Mouse (Mus musculus) adrenal gland, postnatal 36 days (tissue): Measurements from ENCODE around the gene Trmt44. TPM values are rescaled to one million over a fixed set of nuclear protein-coding genes. Genes with fewer than 3 reads are reported as not detected.

Experiments
- DNase-seq, 2 experiments: peaks; one replicate each; pipeline ENCODE4 v3.0.0; 2021; ENCODE audit warnings: mixed read lengths in 1 of 2
- total RNA-seq, 2 experiments: library from RNA; stranded (reverse); gene quantifications; 2 replicates each; pipeline ENCODE4 v1.2.3; 2021

Trmt44 gene
- total RNA-seq, 2 experiments from 2014 or later = 5.4 to 7.9 TPM

GRCm38 (mm10) chr5:35541059-35541790, 33.6 kb downstream of the Trmt44 start:
- no peak for DNase-seq

DNA sequence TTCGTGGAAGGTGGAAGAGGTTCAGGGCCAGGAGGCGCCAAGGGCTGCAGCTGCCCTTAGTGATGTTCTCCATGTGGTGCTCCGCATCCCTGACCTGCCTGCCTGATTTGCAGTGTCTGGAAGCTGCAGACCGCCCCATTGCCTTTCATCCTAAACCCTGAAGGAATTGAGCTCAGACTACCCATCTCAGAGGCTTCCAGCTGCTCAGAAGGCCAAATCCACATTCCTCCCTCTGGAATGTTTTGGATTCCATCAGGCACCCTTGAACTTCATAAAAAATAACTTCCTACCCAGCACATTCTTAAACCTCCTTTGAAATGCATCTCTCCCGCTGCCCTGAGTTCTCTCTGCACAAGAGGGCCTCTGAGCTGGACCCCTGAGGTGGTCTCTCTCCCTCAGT, 34.3 kb downstream of the Trmt44 start:
- peak in 1 of 2 experiments; percentile 19 for DNase-seq

DNA sequence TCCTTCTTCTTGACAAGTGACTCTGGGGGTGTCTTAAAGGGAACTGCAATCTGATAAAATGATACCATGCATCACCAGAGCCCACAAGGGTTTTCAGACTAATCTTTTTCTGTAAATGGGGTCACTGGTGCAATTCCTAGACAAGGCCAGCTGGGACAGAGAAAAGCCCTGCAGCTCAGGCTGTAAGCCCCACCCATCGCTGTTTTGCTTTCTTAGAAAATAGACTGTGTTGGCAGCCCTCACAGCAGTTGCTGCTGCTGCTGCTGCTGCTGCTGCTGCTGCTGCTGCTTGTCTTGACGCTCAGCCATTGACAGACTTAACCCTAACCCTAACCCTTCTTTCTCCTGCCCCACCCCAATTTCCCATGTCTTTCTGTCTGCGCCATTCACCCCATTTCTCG, 35.3 kb downstream of the Trmt44 start:
- DNase-seq = no peak

- no peak for DNase-seq
These were observed 36.8 kb downstream of the Trmt44 start for GRCm38 (mm10) chr5:35538022-35538421.

DNA sequence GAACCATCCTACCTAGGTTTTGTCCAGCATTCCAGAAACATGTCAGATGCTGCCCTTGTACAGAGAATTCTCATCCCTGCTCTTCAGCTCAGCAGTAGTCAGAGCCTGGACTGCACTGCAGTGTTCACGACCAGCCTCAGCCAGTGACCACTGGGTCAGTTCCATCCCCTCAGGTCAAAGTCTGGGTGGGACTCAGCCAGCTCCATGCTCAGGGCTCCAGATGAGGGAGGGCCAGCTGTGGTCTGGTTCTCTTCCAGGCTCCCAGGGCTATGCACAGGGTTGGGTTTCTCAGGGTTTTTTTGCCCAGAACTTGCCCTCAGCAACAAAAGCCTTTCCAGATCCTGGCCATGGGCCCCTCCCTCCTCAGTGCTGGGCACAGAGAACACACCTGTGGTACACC, 37.4 kb downstream of the Trmt44 start:
- DNase-seq = no peak

DNA sequence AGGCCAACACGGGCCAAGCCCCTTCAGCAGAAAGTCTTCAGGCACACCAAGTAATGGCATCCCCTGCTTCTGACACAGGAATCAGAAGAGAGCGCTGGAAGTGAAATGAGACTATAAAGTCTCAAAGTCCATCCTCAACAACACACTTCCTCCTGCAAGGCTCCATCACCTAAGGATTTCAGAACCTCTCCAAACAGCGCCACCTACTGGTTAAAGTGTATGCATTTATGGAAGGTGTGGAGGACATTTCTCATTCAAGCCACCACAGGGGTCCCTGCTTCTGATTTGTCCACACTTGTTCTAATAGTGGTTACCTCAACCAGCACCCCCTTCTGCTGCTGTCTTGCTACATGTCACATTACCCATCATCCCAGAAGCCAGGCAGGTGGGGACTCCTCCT, 38.6 kb downstream of the Trmt44 start:
- no peak for DNase-seq

- peak; percentile 57 to 66 for DNase-seq
These were observed 43.3 kb downstream of the Trmt44 start for GRCm38 (mm10) chr5:35531586-35531985.

DNA sequence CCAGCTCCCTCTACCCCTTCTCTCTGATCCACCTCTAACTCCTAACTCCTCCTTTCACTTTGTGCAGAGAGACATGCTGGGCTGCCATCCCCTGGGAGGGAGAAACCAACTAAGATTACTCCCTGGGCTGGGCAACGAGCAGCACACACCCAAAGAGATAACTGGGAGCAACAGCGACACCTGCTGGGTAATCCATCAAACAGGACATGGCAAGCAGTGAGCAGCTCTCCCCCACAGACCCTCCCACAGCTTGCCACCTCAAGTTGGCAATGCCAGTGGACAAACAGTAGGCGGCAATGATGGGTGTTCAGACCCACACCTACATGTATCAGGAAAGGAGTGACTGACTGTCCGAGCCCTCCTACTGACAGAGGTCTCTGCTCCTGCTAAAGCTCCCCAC, 44.4 kb downstream of the Trmt44 start:
- peak; percentile 46 to 56 for DNase-seq

- DNase-seq = peak in 1 of 2 experiments; percentile 34
These were observed 49.3 kb downstream of the Trmt44 start, which contains the start of gene Cpz for GRCm38 (mm10) chr5:35525469-35526123. Gene Cpz (minus strand): TSS chr5:35525698.

DNA sequence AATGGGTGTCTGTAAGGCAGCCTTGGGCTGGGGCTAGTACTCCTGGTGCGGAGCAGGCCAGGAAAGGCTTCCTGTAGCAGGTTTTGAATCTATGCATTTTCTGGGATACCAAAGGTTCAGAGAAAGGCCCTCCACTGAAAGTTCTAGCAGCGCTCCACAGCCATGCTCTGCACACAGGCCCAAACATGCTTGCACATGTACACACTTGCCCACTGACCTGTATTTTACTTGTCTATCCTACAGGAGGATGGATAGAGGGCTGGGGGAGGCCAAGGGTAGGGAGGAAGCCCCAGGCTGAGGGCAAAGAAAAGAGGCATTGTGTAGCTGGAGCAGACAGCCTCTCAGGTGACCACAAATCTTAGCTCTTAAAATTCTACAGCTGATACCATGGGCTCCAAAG, 50.5 kb downstream of the Trmt44 start:
- DNase-seq = no peak

GRCm38 (mm10) chr5:35523735-35524134, 51.1 kb downstream of the Trmt44 start:
- DNase-seq = peak; percentile 74 to 80

DNA sequence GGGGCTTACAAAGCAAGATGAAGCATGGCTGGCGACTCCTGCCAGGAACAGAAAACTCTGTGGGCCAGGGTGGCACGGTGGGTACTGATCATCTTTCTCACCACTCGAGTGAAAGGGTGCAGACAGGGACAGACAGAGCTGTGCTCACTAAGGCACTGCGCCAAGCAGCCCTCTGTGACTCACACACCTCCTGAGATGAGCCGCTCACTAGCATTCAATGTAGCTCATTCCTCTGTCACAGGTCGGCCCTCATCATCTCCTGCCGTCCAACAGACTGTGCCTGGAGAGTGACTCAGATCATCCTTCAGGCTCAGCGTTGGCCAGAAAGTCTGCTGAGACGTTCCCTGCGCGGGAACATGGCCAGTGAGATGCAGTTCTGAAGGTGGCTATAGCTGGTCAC, 58.1 kb downstream of the Trmt44 start:
- DNase-seq = peak; percentile 62 to 73

DNA sequence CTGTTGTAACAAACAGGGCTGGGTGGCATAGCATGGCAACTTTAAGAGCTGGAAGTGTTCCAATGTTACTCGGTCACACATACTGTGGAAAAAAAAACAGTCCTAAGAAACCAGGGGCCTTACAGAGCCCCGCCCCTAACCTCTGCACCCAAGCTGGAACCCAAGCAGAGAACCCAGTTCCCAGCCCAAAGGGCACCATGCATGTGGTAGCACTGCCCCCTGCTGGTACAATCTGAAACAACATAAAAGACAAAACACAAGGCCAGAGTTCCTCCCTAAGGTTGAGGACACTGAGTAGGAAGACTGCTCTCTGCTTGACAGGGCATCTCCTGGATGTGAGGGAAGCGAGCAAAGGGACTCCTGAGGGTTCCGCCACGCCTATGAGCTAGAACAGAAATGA, 64.3 kb downstream of the Trmt44 start:
- peak; percentile 48 to 73 for DNase-seq

Other genes starting within 250 kb of the Trmt44 start
- under 1 TPM in 1 of 2 experiments, not detected in 1; 0.23 TPM for gene Hmx1, start 186.0 kb downstream of the Trmt44 start, total RNA-seq
- gene Cpz, start 49.4 kb downstream of the Trmt44 start, total RNA-seq = 1 to 10 TPM in 1 of 2 experiments, under 1 TPM in 1; 0.46 to 1.6 TPM
- 10 to 100 TPM; 51.5 to 53.5 TPM for gene Acox3, start 8.0 kb upstream of the Trmt44 start, total RNA-seq
- gene Htra3, start 104.7 kb upstream of the Trmt44 start, total RNA-seq = 10 to 100 TPM; 35.0 to 71.4 TPM
- gene Sh3tc1, start 164.9 kb upstream of the Trmt44 start, total RNA-seq = 10 to 100 TPM; 16.8 to 24.0 TPM
- gene Ablim2, start 182.8 kb upstream of the Trmt44 start, total RNA-seq = 1 to 10 TPM; 6.2 to 8.5 TPM